Mouse (Mus musculus) lung, postnatal 25 days (tissue): ENCODE data around the gene Pex10.
A peak's percentile ranks its signal among the peaks of the same experiment; 100 is the strongest.
"Not testable (repeated sequence)": the region's sequence is repeated elsewhere in the genome, so short reads cannot be mapped to it uniquely, and the experiment has no call there.

ENCODE experiments used
- DNase-seq: peaks from one replicate; pipeline ENCODE4 v3.0.0; 2022; ENCODE audit warnings: low spot score

Gene Pex10

DNA sequence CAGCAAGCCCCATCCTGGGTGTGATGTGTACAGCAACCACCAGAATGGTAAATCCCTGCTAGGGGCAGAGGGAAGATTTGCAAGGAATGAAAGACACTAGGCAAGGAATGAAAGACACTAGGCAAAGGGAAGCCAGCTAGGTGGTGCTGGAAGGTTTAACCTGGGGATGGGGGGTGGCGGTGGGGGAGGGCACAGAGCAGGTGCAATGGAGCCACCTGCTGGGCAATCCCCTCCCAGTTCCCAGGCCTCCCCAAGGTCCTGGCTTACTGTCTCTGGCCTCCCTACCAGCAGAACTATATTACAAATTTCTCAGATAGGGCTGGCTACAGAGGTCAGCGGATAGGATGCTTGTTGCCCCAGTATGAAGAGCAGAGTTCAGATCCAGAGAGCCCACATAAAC, 2.3 kb upstream of the Pex10 start:
- DNase-seq: no peak

DNA sequence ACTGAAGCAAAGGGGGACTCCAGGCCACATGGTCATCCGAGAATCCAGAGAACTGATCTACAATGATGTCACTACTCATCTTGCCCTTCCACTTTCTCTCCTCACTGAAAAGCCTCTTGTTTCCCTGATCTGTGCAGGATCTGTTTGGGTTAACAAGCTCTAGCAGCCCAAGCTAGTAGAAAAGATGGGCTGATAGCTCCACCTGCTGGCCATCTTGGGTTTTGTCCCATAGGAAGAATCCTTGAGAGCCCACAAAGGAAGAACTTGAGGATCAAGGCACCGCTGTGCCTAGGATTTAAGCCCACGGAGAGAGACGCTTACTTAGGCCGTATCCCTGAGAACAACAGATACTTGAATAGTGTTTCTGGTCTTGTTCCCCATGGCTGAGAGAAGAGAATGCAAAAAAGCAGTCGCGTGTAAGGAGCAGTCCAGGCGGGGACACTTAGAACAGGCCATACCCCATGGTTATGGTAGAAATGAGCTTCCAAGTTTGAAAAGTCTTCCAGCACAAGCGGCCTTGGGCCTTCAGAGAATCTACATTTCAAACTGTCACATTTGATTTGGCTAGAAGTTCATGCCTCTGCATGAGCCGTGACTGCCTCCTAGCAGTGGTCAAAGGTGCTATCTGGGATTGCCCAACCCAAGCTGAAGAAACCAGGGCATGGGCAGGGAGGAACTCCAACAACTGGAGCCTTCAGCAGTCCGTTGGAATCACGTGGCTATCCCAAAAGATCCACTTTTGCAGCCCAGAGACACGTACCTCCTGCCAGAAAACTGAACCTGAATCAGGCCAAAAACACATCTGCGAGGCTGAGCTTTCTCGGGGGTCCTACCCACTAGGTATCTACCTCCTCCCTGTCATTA, 614 bp upstream of the Pex10 start:
- peak; percentile 89 for DNase-seq

GRCm38 (mm10) chr4:155068357-155068972, 1.6 kb downstream of the Pex10 start:
- no peak for DNase-seq

GRCm38 (mm10) chr4:155069191-155069590, 2.4 kb downstream of the Pex10 start:
- DNase-seq: no peak

DNA sequence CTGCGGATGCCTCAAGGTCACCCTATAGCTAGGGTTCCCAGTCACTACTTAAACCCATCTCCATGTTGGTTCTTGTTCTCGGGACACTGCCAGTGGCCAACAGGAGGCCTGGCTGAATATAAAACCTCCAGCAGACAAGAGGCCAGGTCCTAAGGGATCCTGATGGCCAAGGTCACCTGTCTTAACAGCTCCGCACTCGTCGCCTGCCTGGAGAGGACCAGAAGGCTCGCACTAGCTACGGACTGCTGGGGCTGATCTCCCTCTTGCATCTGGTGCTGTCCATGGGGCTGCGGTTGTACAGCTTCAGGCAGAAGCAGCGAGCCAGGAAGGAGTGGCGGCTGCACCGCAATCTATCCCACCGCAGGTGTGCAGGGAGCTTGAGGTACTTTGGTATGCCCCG, 3.4 kb downstream of the Pex10 start:
- no peak for DNase-seq

- DNase-seq: no peak
Observed at GRCm38 (mm10) chr4:155070921-155071320, 4.1 kb downstream of the Pex10 start.

DNA sequence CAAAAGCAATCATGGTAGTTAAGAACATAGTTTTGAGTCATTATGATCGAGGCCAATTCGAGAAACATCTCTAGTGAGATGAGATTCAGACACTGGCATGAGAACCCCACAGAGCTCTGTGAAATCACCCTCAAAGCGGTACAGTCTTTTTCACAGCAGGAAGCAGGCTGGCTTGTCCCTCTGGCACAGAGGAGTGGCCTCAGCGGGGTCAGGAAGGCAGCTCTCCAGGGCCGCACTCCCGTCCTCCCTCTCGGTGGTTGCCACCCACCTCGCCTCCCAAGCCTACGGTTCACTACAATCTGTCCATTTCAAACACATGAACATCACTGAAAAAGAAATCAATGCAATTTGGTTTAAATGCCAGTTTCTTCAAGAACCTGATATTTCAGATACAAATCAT, 7.6 kb downstream of the Pex10 start:
- no peak for DNase-seq

DNA sequence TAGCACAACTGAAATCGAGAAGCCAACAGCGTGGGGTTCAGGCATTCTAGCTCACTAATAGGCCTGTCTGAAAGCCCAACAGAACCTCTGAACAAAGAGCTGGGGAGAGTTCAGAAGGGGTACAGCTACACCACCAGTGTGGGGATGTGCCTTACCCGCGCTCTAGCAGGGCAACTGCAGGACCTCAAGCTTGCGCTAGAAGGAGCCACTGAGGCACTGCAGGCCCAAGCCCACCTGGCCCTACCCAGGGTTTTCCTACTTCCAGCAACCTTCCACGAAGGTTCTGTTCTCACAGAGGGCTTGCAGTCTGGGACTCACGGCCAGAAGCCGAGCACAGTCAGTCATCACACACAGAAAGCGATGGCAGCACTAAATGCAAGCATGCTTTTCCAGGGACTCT, 8.3 kb downstream of the Pex10 start:
- DNase-seq: no peak

DNA sequence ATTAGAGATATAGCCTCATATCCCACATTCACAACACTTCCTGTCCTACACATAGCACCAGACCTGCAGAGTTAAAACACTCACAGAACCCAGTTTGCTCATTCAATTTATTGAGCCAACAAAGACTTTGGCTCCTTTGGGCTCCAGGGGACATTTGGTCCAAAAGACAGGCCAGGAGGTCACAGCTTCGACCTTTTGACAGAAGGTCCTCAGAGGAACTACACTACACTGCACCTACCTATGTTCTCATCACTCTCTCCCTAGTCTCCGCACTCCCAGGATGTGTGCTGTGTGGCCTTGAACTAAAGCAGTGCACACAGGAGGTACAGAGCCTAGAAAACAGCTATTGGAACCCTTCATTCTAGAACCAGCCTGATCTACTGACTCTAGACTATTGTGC, 9.0 kb downstream of the Pex10 start:
- DNase-seq: no peak

- DNase-seq: no peak
Observed at GRCm38 (mm10) chr4:155076677-155077076, 9.9 kb downstream of the Pex10 start.

GRCm38 (mm10) chr4:155078808-155079207, 12.0 kb downstream of the Pex10 start:
- not testable (repeated sequence) for DNase-seq

DNA sequence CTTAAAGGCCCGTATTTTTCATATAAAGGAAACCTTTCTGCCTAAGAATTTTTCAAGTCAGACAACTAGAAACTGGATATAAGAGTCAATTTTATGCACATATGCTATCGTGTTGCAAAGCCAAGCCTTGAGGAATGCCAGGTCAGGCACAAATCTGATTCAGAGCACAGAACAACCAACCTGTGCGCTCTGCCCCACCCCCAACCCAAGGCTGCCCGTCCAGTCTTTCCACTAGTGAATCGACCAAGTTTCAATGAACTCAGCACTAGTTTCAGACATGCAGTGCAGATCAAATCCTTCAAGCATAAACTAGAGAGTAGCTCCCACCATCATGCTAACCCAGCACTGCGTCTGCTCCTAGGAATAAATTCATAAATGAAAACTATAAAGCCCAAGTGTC, 12.8 kb downstream of the Pex10 start:
- DNase-seq: no peak

GRCm38 (mm10) chr4:155083553-155083952, 16.7 kb downstream of the Pex10 start:
- DNase-seq: no peak

GRCm38 (mm10) chr4:155084351-155084750, 17.5 kb downstream of the Pex10 start:
- no peak for DNase-seq

DNA sequence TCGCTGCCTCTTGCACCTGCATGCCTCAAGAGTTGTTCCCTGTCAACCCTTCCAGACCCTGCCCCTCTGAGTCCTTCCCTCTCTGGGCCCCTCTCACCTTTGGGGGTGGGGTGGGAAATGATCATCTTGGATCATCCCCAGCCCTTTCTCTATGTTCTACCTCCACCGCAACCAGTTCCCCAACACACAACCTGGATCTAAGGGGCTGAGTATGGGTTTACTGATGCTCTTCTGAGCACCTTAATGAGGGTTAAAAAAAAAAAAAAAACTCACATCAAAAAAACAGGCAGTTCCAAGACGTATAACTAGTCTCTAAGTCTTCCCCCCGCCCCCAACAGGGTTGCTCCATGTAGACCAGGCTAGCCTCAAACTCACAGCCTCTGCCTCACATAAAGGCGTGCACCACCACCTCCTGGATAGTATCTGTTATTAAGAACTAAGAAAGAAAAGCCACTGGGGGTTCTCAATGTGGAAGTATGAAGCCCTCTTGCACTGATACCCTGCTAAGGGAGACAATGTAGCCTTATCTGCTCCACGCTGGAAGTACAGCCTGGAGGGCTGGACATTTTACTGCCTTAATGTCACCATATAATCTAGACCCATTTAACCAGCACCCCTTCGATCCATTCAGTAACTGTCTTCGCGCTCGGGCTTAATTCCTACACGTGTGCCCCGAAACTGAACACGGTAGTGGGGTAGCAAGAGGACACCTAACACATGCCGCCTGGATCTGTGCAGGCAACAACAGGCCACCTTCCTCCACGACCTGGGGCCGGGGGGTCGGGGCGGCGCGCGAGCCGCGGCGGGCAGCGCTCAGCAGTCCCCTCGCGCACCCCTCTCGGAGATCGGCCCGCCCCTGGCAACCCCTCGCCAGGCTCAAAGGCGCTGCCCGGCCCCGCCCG, 18.6 kb downstream of the Pex10 start:
- DNase-seq: no peak

GRCm38 (mm10) chr4:155086108-155087024, 19.6 kb downstream of the Pex10 start, which contains the start of the genes Rer1 and Morn1:
Rer1 (minus strand) TSS chr4:155086382.
Morn1 (plus strand) TSS chr4:155086577.
- peak; percentile 100 for DNase-seq

DNA sequence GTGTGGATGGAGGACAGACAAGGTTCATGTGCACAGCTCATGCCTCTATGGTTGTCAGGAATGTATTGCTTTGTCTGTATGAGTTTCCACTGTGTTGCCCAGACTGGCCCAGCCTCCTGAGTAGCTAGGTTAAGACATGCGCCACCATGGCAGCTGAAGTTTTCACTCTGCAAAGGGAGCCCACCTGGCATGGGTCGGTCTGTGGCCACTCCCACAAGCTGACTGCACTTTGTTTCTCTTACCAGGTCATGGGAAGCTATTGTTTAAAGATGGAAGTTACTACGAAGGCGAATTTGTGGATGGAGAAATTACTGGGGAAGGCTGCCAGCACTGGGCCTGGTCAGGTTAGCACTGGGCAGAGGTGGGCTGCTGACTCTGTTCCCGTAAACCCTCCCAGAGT, 22.4 kb downstream of the Pex10 start:
- no peak for DNase-seq

- DNase-seq: no peak
Observed at GRCm38 (mm10) chr4:155090147-155090546, 23.3 kb downstream of the Pex10 start.

GRCm38 (mm10) chr4:155090688-155091449, 24.1 kb downstream of the Pex10 start:
- DNase-seq: no peak

GRCm38 (mm10) chr4:155092718-155093430, 26.1 kb downstream of the Pex10 start:
- DNase-seq: no peak
